Mouse (Mus musculus) forebrain, postnatal 0 days (tissue): Measurements from ENCODE around the gene Foxj2. TPM values are rescaled to one million over a fixed set of nuclear protein-coding genes. Genes with fewer than 3 reads are reported as not detected.

Experiments
- ATAC-seq: fragments of 200-750 bp; cut with Nextera tagmentation; 2 replicates; pipeline ENCODE4 v1.8.0; 2017; ENCODE audit warnings: mild to moderate bottlenecking, moderate library complexity
- DNase-seq: peaks from one replicate; pipeline ENCODE4 v3.0.0-alpha.2; 2015
- H3K27ac ChIP-seq: fragments of 300-500 bp; sonication (generic); 2 replicates; pipeline ENCODE4 v1.5.1; 2014; ENCODE audit warnings: low read depth, mild to moderate bottlenecking, antibody characterized with exemption, low read length, moderate library complexity, mixed read lengths
- H3K27me3 ChIP-seq: fragments of 300-500 bp; sonication (generic); 2 replicates; pipeline ENCODE4 v1.6.1; 2014; ENCODE audit warnings: mild to moderate bottlenecking, low read length, mixed read lengths; ENCODE audit not compliant: insufficient read depth
- H3K36me3 ChIP-seq: fragments of 300-500 bp; sonication (generic); 2 replicates; pipeline ENCODE4 v1.6.1; 2014; ENCODE audit warnings: mild to moderate bottlenecking, moderate library complexity; ENCODE audit not compliant: insufficient read depth
- H3K4me1 ChIP-seq: fragments of 300-500 bp; sonication (generic); 2 replicates; pipeline ENCODE4 v1.6.1; 2014; ENCODE audit warnings: antibody characterized with exemption; ENCODE audit not compliant: insufficient read depth
- H3K4me2 ChIP-seq: fragments of 300-500 bp; sonication (generic); 2 replicates; pipeline ENCODE4 v1.6.1; 2014; ENCODE audit warnings: low read depth, mild to moderate bottlenecking, moderate library complexity
- H3K4me3 ChIP-seq: fragments of 300-500 bp; sonication (generic); 2 replicates; pipeline ENCODE4 v1.5.1; 2014; ENCODE audit warnings: low read depth, low read length, mixed read lengths
- H3K9ac ChIP-seq: fragments of 300-500 bp; sonication (generic); 2 replicates; pipeline ENCODE4 v1.6.1; 2014; ENCODE audit warnings: mild to moderate bottlenecking
- H3K9me3 ChIP-seq: fragments of 300-500 bp; sonication (generic); 2 replicates; pipeline ENCODE4 v1.6.1; 2016; ENCODE audit warnings: low read length
- CTCF ChIP-seq: sonication (generic); IDR thresholded peaks from 2 replicates; pipeline ENCODE4 v1.5.1; 2016; ENCODE audit warnings: antibody characterized with exemption, control low read depth, low read depth
- WGBS: fragments of 180-500 bp; shearing (Covaris S2); extraction: QIAGEN DNeasy Blood & Tissue Kit; methylation state at CpG from one replicate; pipeline ENCODE4 v1.1.7; 2014; 5-methylcytosine and 5-hydroxymethylcytosine counted together
- microRNA-seq, 2 experiments: library from miRNA; unstranded; fragments of <30 nt; microRNA quantifications; one replicate each; pipeline ENCODE4; 2016
- polyA plus RNA-seq: library from polyadenylated mRNA; unstranded; fragments of >200 nt; fragmentation: Nextera tagmentation; extraction: Ambion mirVana; gene quantifications from 2 replicates; pipeline ENCODE4 v1.2.1, GENCODE M21; 2015
- total RNA-seq: library from RNA; depleted of rRNA; stranded (reverse); fragments of >200 nt; gene quantifications from 2 replicates; pipeline ENCODE4 v1.2.3, GENCODE M21; 2014; rRNA removed

The Foxj2 gene
- total and polyA plus RNA-seq, 2 experiments from 2014 or later, result 8.1 to 23.4 TPM

GRCm38 (mm10) chr6:122883603-122884002, 63.9 kb downstream of the Foxj2 start:
- no peaks in the 10 kb centered on the region for H3K4me1 ChIP-seq
- H3K4me3 ChIP-seq, result no peak overlapping the region
- 94% methylated on average over 9 of the region's 9 CpGs for WGBS

GRCm38 (mm10) chr6:122889599-122889998, 69.9 kb downstream of the Foxj2 start:
- Histone ChIP-seq H3K9me3 (no peaks in the 10 kb centered on the region), H3K4me2 (no peak overlapping the region), H3K27me3 (no peaks in the 10 kb centered on the region), H3K27ac (no peak overlapping the region), H3K4me3 (no peak overlapping the region), H3K36me3 (peaks cover 53% of the 10 kb centered on the region), H3K4me1 (no peaks in the 10 kb centered on the region), H3K9ac (no peak overlapping the region)
- ATAC-seq, result no peak
- no peak for DNase-seq
- 93% methylated on average over 2 of the region's 2 CpGs for WGBS
- no peak for TF ChIP-seq CTCF

More at GRCm38 (mm10) chr6:122883603-122884002, 63.9 kb downstream of the Foxj2 start:
- DNase-seq (no peak), ATAC-seq (no peak)
- Histone ChIP-seq H3K27ac (no peak overlapping the region), H3K9ac (no peak overlapping the region), H3K27me3 (no peaks in the 10 kb centered on the region), H3K4me2 (no peak overlapping the region), H3K36me3 (peaks cover 77% of the 10 kb centered on the region), H3K9me3 (no peaks in the 10 kb centered on the region)
- TF ChIP-seq CTCF, result no peak

GRCm38 (mm10) chr6:122892442-122893049, 72.8 kb downstream of the Foxj2 start:
- DNase-seq (peak; percentile 82), ATAC-seq (peak; percentile 76; the same call in 1 of the 2 replicates)
- H3K4me3 ChIP-seq, result no peak overlapping the region
- no peaks in the 10 kb centered on the region for H3K4me1 ChIP-seq
- TF ChIP-seq CTCF, result peak; percentile 85
- no peaks in the 10 kb centered on the region for H3K27me3 ChIP-seq
- H3K27ac ChIP-seq, result no peak overlapping the region
- no peak overlapping the region for H3K9ac ChIP-seq
- no peaks in the 10 kb centered on the region for H3K9me3 ChIP-seq
- no peak overlapping the region for H3K4me2 ChIP-seq
- WGBS, result 3% methylated on average over 2 of the region's 2 CpGs
- H3K36me3 ChIP-seq, result peaks cover 32% of the 10 kb centered on the region

Small RNAs within 50 kb of the gene (microRNA-seq; reads per million reads assigned to microRNA genes)
- 0.24 to 1.2 reads per million in 2 experiments for gene Mir7231

Other genes starting within 250 kb of the Foxj2 start
- gene Apobec1, start 217.5 kb upstream of the Foxj2 start, total RNA-seq, result 1.2 and 2.0 TPM in 2 replicates
- 2.3 and 2.4 TPM in 2 replicates for gene Apobec1, start 217.5 kb upstream of the Foxj2 start, polyA plus RNA-seq
- not detected in 2 replicates for gene Gdf3, start 209.8 kb upstream of the Foxj2 start, total RNA-seq
- gene Gdf3, start 209.8 kb upstream of the Foxj2 start, polyA plus RNA-seq, result not detected in 2 replicates
- gene Dppa3, start 193.5 kb upstream of the Foxj2 start, total RNA-seq, result not detected in 2 replicates
- gene Dppa3, start 193.5 kb upstream of the Foxj2 start, polyA plus RNA-seq, result not detected in 2 replicates
- gene Nanog, start 112.4 kb upstream of the Foxj2 start, total RNA-seq, result not detected in 2 replicates
- 0.07 TPM in 1 of 2 replicates, not detected in the other for gene Nanog, start 112.4 kb upstream of the Foxj2 start, polyA plus RNA-seq
- 68.9 and 78.2 TPM in 2 replicates for gene Slc2a3, start 18.3 kb upstream of the Foxj2 start, total RNA-seq
- gene Slc2a3, start 18.3 kb upstream of the Foxj2 start, polyA plus RNA-seq, result 27.3 and 41.6 TPM in 2 replicates
- 1.5 and 2.3 TPM in 2 replicates for gene C3ar1, start 36.2 kb downstream of the Foxj2 start, total RNA-seq
- gene C3ar1, start 36.2 kb downstream of the Foxj2 start, polyA plus RNA-seq, result 1.7 and 1.8 TPM in 2 replicates
- gene Necap1, start 54.6 kb downstream of the Foxj2 start, total RNA-seq, result 131 and 146 TPM in 2 replicates
- gene Necap1, start 54.6 kb downstream of the Foxj2 start, polyA plus RNA-seq, result 134 and 152 TPM in 2 replicates
- gene Clec4a1, start 101.9 kb downstream of the Foxj2 start, total RNA-seq, result 1.0 and 2.1 TPM in 2 replicates
- 1.8 and 2.3 TPM in 2 replicates for gene Clec4a1, start 101.9 kb downstream of the Foxj2 start, polyA plus RNA-seq
- 0.38 and 0.57 TPM in 2 replicates for gene Clec4a3, start 132.6 kb downstream of the Foxj2 start, total RNA-seq
- 1.1 and 1.5 TPM in 2 replicates for gene Clec4a3, start 132.6 kb downstream of the Foxj2 start, polyA plus RNA-seq
- gene Clec4a4, start 170.5 kb downstream of the Foxj2 start, total RNA-seq, result 0.33 TPM in 1 of 2 replicates, not detected in the other
- not detected in 2 replicates for gene Clec4a4, start 170.5 kb downstream of the Foxj2 start, polyA plus RNA-seq
- not detected in 2 replicates for gene Clec4b1, start 230.0 kb downstream of the Foxj2 start, total RNA-seq
- gene Clec4b1, start 230.0 kb downstream of the Foxj2 start, polyA plus RNA-seq, result not detected in 2 replicates